Mouse (Mus musculus): Measurements from ENCODE around the gene Tnfaip6. TPM values are rescaled to one million over a fixed set of nuclear protein-coding genes. Genes with fewer than 3 reads are reported as not detected.
"Not testable (repeated sequence)": the region's sequence is repeated elsewhere in the genome, so short reads cannot be mapped to it uniquely, and the experiment has no call there.

The Tnfaip6 gene
- total RNA-seq (2014; fragmentation: Nextera tagmentation) (0.92 TPM in 1 of 2 replicates, not detected in the other), total RNA-seq (2017) (0.31 and 0.65 TPM in 2 replicates)

GRCm38 (mm10) chr2:52037882-52038281 is at the start of gene Tnfaip6:
Tnfaip6 (plus strand) TSS chr2:52038009.
- ATAC-seq (replicated peaks; ENCODE audit: poor library complexity, severe bottlenecking) = peak; percentile 97

GRCm38 (mm10) chr2:51989559-51989958 is 48.2 kb upstream of the Tnfaip6 start:
- no peak for ATAC-seq (replicated peaks; ENCODE audit: poor library complexity, severe bottlenecking)

GRCm38 (mm10) chr2:51991447-51991846 is 46.4 kb upstream of the Tnfaip6 start:
- peak; percentile 97 for ATAC-seq (replicated peaks; ENCODE audit: poor library complexity, severe bottlenecking)

- ATAC-seq (replicated peaks; ENCODE audit: poor library complexity, severe bottlenecking) = no peak
Measured at GRCm38 (mm10) chr2:51999996-52000395, 37.8 kb upstream of the Tnfaip6 start.

- ATAC-seq (replicated peaks; ENCODE audit: poor library complexity, severe bottlenecking) = no peak
Measured at GRCm38 (mm10) chr2:52001521-52001920, 36.3 kb upstream of the Tnfaip6 start.

GRCm38 (mm10) chr2:52002299-52002698 is 35.5 kb upstream of the Tnfaip6 start:
- not testable (repeated sequence) for ATAC-seq (replicated peaks; ENCODE audit: poor library complexity, severe bottlenecking)

GRCm38 (mm10) chr2:52006380-52006779 is 31.4 kb upstream of the Tnfaip6 start:
- no peak for ATAC-seq (replicated peaks; ENCODE audit: poor library complexity, severe bottlenecking)

GRCm38 (mm10) chr2:52011820-52012219 is 26.0 kb upstream of the Tnfaip6 start:
- not testable (repeated sequence) for ATAC-seq (replicated peaks; ENCODE audit: poor library complexity, severe bottlenecking)

GRCm38 (mm10) chr2:52013306-52013820 is 24.4 kb upstream of the Tnfaip6 start:
- no peak for ATAC-seq (replicated peaks; ENCODE audit: poor library complexity, severe bottlenecking)

GRCm38 (mm10) chr2:52016361-52016760 is 21.4 kb upstream of the Tnfaip6 start:
- ATAC-seq (replicated peaks; ENCODE audit: poor library complexity, severe bottlenecking) = no peak

- ATAC-seq (replicated peaks; ENCODE audit: poor library complexity, severe bottlenecking) = no peak
Measured at GRCm38 (mm10) chr2:52027061-52027460, 10.7 kb upstream of the Tnfaip6 start.

- ATAC-seq (replicated peaks; ENCODE audit: poor library complexity, severe bottlenecking) = no peak; the same call in 1 of the 2 replicates
Measured at GRCm38 (mm10) chr2:52029426-52029825, 8.4 kb upstream of the Tnfaip6 start.

- ATAC-seq (replicated peaks; ENCODE audit: poor library complexity, severe bottlenecking) = peak; percentile 48; the same call in 1 of the 2 replicates
Measured at GRCm38 (mm10) chr2:52031491-52031890, 6.3 kb upstream of the Tnfaip6 start.

- ATAC-seq (replicated peaks; ENCODE audit: poor library complexity, severe bottlenecking) = no peak
Measured at GRCm38 (mm10) chr2:52034601-52035000, 3.2 kb upstream of the Tnfaip6 start.

- no peak for ATAC-seq (replicated peaks; ENCODE audit: poor library complexity, severe bottlenecking)
Measured at GRCm38 (mm10) chr2:52035144-52035543, 2.7 kb upstream of the Tnfaip6 start.

- ATAC-seq (replicated peaks; ENCODE audit: poor library complexity, severe bottlenecking) = 0 out of 2 replicates have a peak, but pooled peaks have one; percentile 13
Measured at GRCm38 (mm10) chr2:52036929-52037595, 747 bp upstream of the Tnfaip6 start.

GRCm38 (mm10) chr2:52038558-52038957 is 749 bp downstream of the Tnfaip6 start:
- no peak for ATAC-seq (replicated peaks; ENCODE audit: poor library complexity, severe bottlenecking)

GRCm38 (mm10) chr2:52039083-52039801 is 1.4 kb downstream of the Tnfaip6 start:
- ATAC-seq (replicated peaks; ENCODE audit: poor library complexity, severe bottlenecking) = peak; percentile 30; the same call in 1 of the 2 replicates

- no peak for ATAC-seq (replicated peaks; ENCODE audit: poor library complexity, severe bottlenecking)
Measured at GRCm38 (mm10) chr2:52042132-52042531, 4.3 kb downstream of the Tnfaip6 start.

- no peak for ATAC-seq (replicated peaks; ENCODE audit: poor library complexity, severe bottlenecking)
Measured at GRCm38 (mm10) chr2:52042714-52043113, 4.9 kb downstream of the Tnfaip6 start.

GRCm38 (mm10) chr2:52043485-52043884 is 5.7 kb downstream of the Tnfaip6 start:
- ATAC-seq (replicated peaks; ENCODE audit: poor library complexity, severe bottlenecking) = no peak

All from granulocyte monocyte progenitor cell, adult 5-6 weeks (primary cell).